Mouse (Mus musculus) MEL (cell line): ENCODE measurements around the gene Acss1. TPM values are rescaled to one million over a fixed set of nuclear protein-coding genes. Genes with fewer than 3 reads are reported as not detected.

Experiments
- DNase-seq: peaks from one replicate; pipeline ENCODE4 v3.0.0; 2011; ENCODE audit warnings: low read depth, low spot score
- H3K27ac ChIP-seq: 2 replicates; pipeline ENCODE4 v1.5.1; 2012; ENCODE audit warnings: low read depth, mild to moderate bottlenecking, control low read depth, low read length, moderate library complexity; ENCODE audit not compliant: control insufficient read depth
- H3K27me3 ChIP-seq, 2 experiments: fragments of 150-350 bp in 1 of 2; sonication (generic) in 1 of 2; 2 replicates each; pipeline ENCODE4 v1.6.1; 2012; ENCODE audit warnings: low read length in 2 of 2, mild to moderate bottlenecking in 2 of 2, improper control_type of control experiment in 1 of 2, moderate library complexity in 1 of 2; ENCODE audit not compliant: insufficient read depth in 2 of 2, control insufficient read depth in 1 of 2
- H3K36me3 ChIP-seq, 2 experiments: 2 replicates each; pipeline ENCODE4 v1.6.1; 2012 to 2014; ENCODE audit warnings: low read length in 2 of 2, improper control_type of control experiment in 1 of 2, inconsistent platforms in 1 of 2, mild to moderate bottlenecking in 1 of 2; ENCODE audit not compliant: insufficient read depth in 2 of 2, control insufficient read depth in 1 of 2
- H3K4me1 ChIP-seq, 2 experiments: fragments of 150-350 bp in 1 of 2; sonication (generic) in 1 of 2; 2 replicates each; pipeline ENCODE4 v1.6.1; 2012; ENCODE audit warnings: low read length in 2 of 2, improper control_type of control experiment in 1 of 2, mild to moderate bottlenecking in 1 of 2; ENCODE audit not compliant: insufficient read depth in 2 of 2, control insufficient read depth in 1 of 2
- H3K4me3 ChIP-seq, 2 experiments: fragments of 150-350 bp in 1 of 2; sonication (generic) in 1 of 2; 2 replicates each; pipeline ENCODE4 v1.5.1; 2012; ENCODE audit warnings: low read depth in 2 of 2, low read length in 2 of 2, mild to moderate bottlenecking in 2 of 2, moderate library complexity in 2 of 2, control low read depth in 1 of 2, improper control_type of control experiment in 1 of 2; ENCODE audit not compliant: control insufficient read depth in 1 of 2, insufficient read depth in 1 of 2
- H3K79me2 ChIP-seq: 2 replicates; pipeline ENCODE4 v1.6.1; 2012; ENCODE audit warnings: mild to moderate bottlenecking, low read length, moderate library complexity; ENCODE audit not compliant: control insufficient read depth, poor library complexity, insufficient read depth
- H3K9ac ChIP-seq: 2 replicates; pipeline ENCODE4 v1.6.1; 2012; ENCODE audit warnings: low read depth, mild to moderate bottlenecking, control low read depth, low read length, moderate library complexity; ENCODE audit not compliant: control insufficient read depth, poor library complexity, severe bottlenecking
- H3K9me3 ChIP-seq: fragments of 150-350 bp; sonication (generic); replicated peaks from 2 replicates; pipeline ENCODE4 v1.6.1; 2012; ENCODE audit warnings: mild to moderate bottlenecking, low read length, improper control_type of control experiment, moderate library complexity; ENCODE audit not compliant: insufficient read depth
- BHLHE40 ChIP-seq: IDR thresholded peaks from 2 replicates; pipeline ENCODE4 v1.6.1; 2012; ENCODE audit warnings: low read depth, mild to moderate bottlenecking, inconsistent platforms, low read length, improper control_type of control experiment, borderline replicate concordance
- CHD1 ChIP-seq: IDR thresholded peaks from 2 replicates; pipeline ENCODE4 v1.6.1; 2012; ENCODE audit warnings: low read depth, mild to moderate bottlenecking, inconsistent platforms, low read length, improper control_type of control experiment
- CHD2 ChIP-seq: IDR thresholded peaks from 2 replicates; pipeline ENCODE4 v1.6.1; 2011; ENCODE audit warnings: low read length, improper control_type of control experiment
- ETS1 ChIP-seq: IDR thresholded peaks from 2 replicates; pipeline ENCODE4 v1.6.1; 2012; ENCODE audit warnings: low read depth, mild to moderate bottlenecking, inconsistent platforms, low read length, improper control_type of control experiment, moderate library complexity
- GATA1 ChIP-seq: IDR thresholded peaks from 2 replicates; pipeline ENCODE4 v1.6.1; 2011; ENCODE audit warnings: low read depth, low read length, improper control_type of control experiment
- HCFC1 ChIP-seq: IDR thresholded peaks from 2 replicates; pipeline ENCODE4 v1.6.1; 2012; ENCODE audit warnings: low read depth, mild to moderate bottlenecking, inconsistent platforms, low read length, improper control_type of control experiment, moderate library complexity
- JUND ChIP-seq: IDR thresholded peaks from 2 replicates; pipeline ENCODE4 v1.6.1; 2011; ENCODE audit warnings: low read depth, mild to moderate bottlenecking, improper control_type of control experiment, low read length
- MAX ChIP-seq: IDR thresholded peaks from 2 replicates; pipeline ENCODE4 v1.6.1; 2011; ENCODE audit warnings: low read length, improper control_type of control experiment
- MYC ChIP-seq: IDR thresholded peaks from 2 replicates; pipeline ENCODE4 v1.6.1; 2011; ENCODE audit warnings: low read depth, mild to moderate bottlenecking, low read length, improper control_type of control experiment, moderate library complexity
- TCF12 ChIP-seq: IDR thresholded peaks from 2 replicates; pipeline ENCODE4 v1.6.1; 2014; ENCODE audit warnings: low read depth, mild to moderate bottlenecking, inconsistent platforms, low read length, improper control_type of control experiment, moderate library complexity
- UBTF ChIP-seq: IDR thresholded peaks from 2 replicates; pipeline ENCODE4 v1.6.1; 2012; ENCODE audit warnings: low read depth, mild to moderate bottlenecking, inconsistent platforms, low read length, improper control_type of control experiment, moderate library complexity, borderline replicate concordance; ENCODE audit not compliant: insufficient read depth
- USF1 ChIP-seq: IDR thresholded peaks from 2 replicates; pipeline ENCODE4 v1.6.1; 2014; ENCODE audit warnings: low read depth, mild to moderate bottlenecking, inconsistent platforms, low read length, improper control_type of control experiment, moderate library complexity
- ZC3H11A ChIP-seq: IDR thresholded peaks from 2 replicates; pipeline ENCODE4 v1.6.1; 2012; ENCODE audit warnings: low read depth, mild to moderate bottlenecking, inconsistent platforms, low read length, improper control_type of control experiment
- ZNF384 ChIP-seq: IDR thresholded peaks from 2 replicates; pipeline ENCODE4 v1.6.1; 2012; ENCODE audit warnings: low read depth, mild to moderate bottlenecking, inconsistent platforms, low read length, improper control_type of control experiment
- polyA plus RNA-seq, 2 experiments: library from polyadenylated mRNA; stranded (reverse) in 1 of 2; unstranded in 1 of 2; fragments of >175 nt in 1 of 2; fragments of >200 nt in 1 of 2; gene quantifications; 2 replicates each; pipeline versions ENCODE4 v1.2.1 to v1.2.4; 2012; ENCODE audit warnings: low replicate concordance in 2 of 2, low read depth in 1 of 2; ENCODE audit not compliant: insufficient read length in 2 of 2, insufficient read depth in 1 of 2, missing spikeins in 1 of 2
- total RNA-seq: library from RNA; depleted of rRNA; stranded (reverse); fragments of 300-350 nt; gene quantifications from 2 replicates; pipeline ENCODE4 v1.2.3, GENCODE M21; 2012

Acss1 gene
- total and polyA plus RNA-seq, 3 experiments = 10.2 to 22.6 TPM; not detected in 1

GRCm38 (mm10) chr2:150648300-150648895 lies 19.9 kb downstream of the Acss1 start:
- TF ChIP-seq MAX (no peak), TCF12 (no peak), ZC3H11A (no peak), ETS1 (no peak), MYC (no peak), GATA1 (no peak), BHLHE40 (no peak), JUND (no peak), USF1 (no peak), ZNF384 (no peak), CHD1 (no peak), CHD2 (no peak)
- Histone ChIP-seq H3K79me2 (no peaks in the 10 kb centered on the region), H3K4me3 (no peak overlapping the region)

GRCm38 (mm10) chr2:150647681-150648299 lies 20.5 kb downstream of the Acss1 start:
- no peak overlapping the region for H3K4me3 ChIP-seq
- no peak overlapping the region for H3K27ac ChIP-seq
- no peaks in the 10 kb centered on the region for H3K27me3 ChIP-seq
- H3K79me2 ChIP-seq = no peaks in the 10 kb centered on the region
- H3K4me1 ChIP-seq = no peaks in the 10 kb centered on the region
- no peak for DNase-seq
- H3K36me3 ChIP-seq = no peaks in the 10 kb centered on the region
- no peaks in the 10 kb centered on the region for H3K9me3 ChIP-seq
- H3K9ac ChIP-seq = no peak overlapping the region
- no peak for TF ChIP-seq HCFC1
- TF ChIP-seq JUND = no peak
- TF ChIP-seq UBTF = no peak

More at GRCm38 (mm10) chr2:150648300-150648895, 19.9 kb downstream of the Acss1 start:
- H3K27ac ChIP-seq = no peak overlapping the region
- H3K9me3 ChIP-seq = no peaks in the 10 kb centered on the region
- H3K4me1 ChIP-seq = no peaks in the 10 kb centered on the region
- H3K9ac ChIP-seq = no peak overlapping the region
- no peak for DNase-seq
- H3K36me3 ChIP-seq = no peaks in the 10 kb centered on the region
- no peaks in the 10 kb centered on the region for H3K27me3 ChIP-seq
